Mouse (Mus musculus) cerebellum, postnatal 36 days (tissue): Measurements from ENCODE around the gene Tle6.
A peak's percentile ranks its signal among the peaks of the same experiment; 100 is the strongest.

ENCODE experiments used
- DNase-seq, 2 experiments: peaks; one replicate each; pipeline ENCODE4 v3.0.0; 2021 to 2022; ENCODE audit warnings: mixed read lengths in 2 of 2

Gene Tle6

DNA sequence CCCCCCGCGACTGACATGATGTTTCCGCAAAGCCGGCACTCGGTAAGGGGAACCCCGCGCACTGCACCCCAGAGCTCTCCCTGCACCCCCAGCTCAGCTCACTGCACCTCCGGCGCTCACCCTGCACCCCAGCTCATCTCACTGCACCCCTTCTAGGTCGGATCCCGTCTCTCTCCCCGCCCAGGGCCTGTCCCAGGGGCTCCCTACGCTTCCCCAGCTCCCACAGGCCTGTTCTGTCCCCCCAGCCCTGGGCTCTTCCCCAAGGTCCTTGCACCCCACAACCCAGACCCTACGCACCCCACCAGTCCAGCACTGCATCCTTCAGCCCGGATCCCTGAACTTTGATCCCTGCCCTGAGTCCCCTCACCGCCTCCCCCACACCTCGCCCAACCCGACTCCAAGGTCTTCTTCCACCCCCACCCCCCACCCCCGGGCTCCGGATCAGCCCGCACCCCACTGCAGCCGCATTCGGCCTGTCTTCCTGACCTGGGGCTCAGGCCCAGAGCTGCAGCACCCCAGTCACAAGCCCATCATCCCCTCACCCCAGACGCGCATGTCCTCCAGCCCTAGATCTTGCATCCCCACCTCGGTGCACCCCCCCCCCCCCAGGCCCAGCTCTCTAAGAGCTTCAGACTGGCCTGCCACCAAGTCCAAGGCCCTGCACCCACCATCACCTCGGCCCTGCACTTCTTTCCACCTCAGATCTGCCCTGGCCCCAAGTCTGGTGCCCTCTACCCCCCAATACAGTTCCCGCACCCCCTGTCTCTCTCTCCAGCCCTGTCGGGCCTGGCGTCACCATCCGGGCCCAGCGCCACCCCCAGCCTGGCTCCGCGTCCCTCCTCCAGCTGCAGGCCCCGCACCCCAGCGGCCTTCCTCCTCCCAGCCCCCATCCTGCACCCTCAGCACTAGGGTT is 41.0 kb downstream of the Tle6 start:
- DNase-seq: peak; percentile 64 to 78

DNA sequence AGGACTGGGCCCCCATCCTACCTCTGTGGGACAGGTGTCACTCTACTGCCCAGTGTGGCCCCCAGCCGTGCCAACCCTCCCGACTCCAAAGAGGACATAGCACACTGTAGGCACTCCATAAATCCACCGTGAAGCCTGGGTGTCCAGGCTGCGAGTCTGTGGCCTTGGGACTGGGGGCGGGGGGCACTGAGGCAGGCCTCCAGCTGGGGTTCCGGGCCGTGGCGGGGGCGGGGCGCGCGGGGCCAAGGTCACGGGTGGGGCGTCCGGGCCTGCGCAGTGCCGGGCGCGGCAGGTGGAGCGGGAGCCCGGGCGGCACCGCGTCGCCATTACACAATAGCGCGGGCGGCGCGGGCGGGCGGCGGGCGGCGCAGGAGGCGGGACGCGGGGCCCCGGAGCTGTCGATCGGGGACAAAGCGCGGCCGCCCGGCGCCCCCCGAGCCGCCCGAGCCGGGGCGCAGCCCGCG is 41.7 kb downstream of the Tle6 start, which contains the start of gene Aes:
Aes (plus strand) TSS at position 326 of the 464 bp plus-strand sequence.
- peak; percentile 81 to 90 for DNase-seq

DNA sequence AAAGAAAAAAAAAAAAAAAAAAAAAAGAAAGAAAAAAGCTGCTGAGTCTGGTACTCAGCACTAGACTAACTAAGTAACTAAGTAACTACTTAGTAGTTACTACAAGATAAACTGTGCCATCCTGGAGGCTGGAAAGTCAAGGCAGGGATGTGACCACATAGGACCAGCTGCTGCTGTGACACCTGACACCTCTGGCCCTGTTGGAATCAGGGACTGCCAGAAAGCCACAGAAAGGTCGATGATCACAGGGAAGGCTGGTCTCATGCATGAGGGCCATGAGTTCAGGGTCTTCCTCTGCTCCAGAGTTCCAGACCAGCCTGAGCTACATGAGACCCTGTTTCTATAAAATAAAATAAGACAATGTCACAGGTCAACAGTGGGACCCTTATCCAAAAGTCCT is 43.4 kb downstream of the Tle6 start:
- no peak for DNase-seq

DNA sequence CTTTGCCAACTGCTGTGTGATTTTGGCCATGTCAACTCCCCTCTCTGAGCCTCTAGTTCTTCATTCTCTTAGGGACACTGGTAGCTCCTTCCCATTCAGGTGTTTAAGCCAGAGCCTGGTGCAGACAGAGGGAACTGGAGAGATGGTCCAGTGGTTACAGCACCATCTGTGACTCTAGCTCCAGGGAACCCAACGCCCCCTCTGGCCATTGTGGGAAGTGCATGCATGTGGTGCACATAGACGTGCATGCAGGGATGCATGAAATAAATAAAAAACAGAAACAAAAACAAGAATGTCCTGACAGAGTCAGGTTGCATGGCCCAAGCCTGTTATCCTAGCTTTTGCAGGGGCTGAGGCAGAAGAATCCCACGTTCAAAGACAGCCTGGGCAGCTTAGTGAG is 44.6 kb downstream of the Tle6 start:
- no peak for DNase-seq

DNA sequence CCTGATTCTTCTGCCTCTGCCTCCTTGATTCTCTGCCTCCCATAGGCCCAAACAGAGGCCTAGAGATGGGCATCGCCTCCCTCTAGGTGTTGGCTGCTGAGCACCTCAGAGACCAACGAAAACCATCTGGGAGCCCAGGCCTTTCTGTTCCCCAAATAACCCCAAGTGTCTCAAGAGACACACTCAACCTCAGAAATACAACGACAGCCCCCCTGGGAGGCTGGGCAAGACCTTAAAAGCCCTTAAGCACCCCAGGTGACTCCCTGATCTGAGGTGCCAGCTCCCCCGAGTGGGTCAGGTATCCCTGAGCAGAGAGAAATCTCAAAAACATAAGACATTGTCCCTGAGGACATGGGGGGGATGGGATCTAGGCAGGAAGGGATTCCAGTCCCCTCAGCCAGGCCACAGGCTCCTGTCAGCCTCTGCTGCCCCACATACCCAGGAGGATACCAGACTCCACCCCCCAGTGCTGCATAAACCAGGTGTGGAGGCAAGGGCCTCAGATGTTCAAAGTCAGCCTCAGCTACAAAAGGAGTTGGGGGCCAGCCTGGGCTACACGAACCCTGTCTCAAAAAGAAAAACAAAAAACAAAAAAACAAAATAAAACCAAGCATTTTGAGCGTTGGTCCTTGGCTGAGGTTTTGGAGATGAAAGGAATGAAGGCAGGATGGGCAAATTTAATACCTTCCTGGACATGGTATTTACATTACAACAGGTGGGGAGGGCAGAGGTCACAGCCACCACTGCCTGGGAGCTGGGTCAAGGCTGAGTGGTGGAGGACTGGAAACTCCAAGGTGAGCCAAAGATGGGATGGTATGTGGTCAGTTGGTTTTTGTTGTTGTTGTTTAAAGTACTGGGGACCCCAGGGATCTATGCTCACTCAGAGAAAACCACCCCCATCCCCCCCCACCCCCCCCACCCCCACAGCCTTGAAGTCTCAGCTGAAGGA is 46.8 kb downstream of the Tle6 start:
- no peak for DNase-seq

DNA sequence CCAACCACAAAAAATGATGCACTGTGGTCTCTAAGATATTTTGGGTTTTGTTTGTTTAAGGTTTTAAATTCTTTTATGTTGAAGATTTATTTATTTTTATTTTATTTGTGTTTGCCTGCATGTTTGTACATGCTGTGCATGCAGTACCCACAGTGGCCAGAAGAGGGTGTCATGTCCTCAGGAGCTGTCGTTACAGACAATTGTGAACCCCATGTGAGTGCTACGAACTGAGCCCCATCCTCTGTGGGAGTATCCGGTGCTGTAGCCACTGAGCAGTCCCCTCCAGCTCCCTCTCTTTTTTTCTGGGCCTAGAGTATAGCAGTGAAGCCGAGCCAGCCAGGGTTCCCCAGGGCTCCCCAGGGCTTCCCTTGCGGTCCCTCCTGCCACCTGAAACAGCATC is 47.6 kb downstream of the Tle6 start:
- no peak for DNase-seq

DNA sequence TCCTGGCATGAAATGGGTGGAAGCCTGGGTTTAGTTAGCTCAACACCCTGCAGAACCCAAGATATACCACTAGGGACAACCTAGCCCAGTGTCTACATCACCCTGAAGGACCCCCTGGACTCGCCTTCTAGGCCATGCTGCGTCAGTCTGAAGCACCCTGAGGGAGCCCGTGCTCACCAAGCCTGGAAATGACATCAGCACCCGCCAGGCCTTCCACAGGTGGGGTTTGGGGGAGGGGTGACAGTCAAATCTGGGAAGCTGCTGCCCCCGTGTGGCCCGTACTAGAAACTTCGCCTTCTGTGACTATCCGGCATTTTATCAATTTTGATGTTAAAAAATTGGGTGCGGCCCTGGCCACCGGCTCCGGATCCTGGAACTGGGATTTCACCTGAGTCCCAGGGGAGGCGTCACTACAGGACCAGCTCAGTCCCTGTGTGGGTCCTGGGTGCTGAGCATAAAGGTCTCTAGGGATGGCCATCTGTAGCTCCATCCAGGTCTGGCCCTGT is 49.2 kb downstream of the Tle6 start:
- DNase-seq: peak; percentile 82 to 84

DNA sequence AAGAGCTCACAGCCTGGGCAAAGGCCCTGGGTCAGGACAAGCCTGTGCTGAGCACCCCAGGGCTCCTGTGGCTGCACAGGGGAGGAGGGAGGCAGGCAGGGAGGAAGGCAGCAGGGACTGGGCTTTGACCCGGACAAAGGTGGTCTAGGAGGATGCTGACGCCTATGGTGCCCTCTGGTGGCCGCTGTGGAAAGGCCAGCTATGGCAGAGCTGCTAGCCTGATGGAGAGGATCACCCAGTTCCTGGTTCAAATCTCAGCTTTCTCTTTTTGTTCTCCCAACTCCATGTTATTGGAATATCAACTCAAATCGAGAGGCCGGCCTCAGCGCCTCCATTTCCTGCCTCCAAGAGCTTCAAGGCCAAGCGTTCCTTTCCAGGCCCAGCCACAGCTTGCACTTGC is 50.6 kb downstream of the Tle6 start:
- DNase-seq: peak; percentile 57 to 69

DNA sequence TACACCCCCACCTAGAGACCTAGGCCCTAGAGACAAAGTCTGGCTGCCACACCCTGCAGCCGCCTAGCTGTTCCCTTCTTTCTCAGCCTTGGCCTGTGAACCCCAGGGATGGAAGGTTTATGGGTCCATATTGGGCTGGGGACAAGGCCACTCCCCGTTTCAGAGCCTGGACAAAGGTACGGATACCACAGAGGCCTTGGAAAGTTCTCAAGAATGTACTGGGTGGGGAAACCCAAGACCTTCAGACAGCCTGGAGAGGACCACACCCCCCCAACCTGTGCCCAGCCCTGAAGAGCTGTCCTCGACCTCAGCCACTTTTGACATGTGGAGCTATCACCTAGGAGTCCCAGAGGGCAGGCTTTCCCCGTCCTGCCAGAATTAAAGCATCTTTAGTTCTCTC is 51.9 kb downstream of the Tle6 start:
- DNase-seq: no peak

DNA sequence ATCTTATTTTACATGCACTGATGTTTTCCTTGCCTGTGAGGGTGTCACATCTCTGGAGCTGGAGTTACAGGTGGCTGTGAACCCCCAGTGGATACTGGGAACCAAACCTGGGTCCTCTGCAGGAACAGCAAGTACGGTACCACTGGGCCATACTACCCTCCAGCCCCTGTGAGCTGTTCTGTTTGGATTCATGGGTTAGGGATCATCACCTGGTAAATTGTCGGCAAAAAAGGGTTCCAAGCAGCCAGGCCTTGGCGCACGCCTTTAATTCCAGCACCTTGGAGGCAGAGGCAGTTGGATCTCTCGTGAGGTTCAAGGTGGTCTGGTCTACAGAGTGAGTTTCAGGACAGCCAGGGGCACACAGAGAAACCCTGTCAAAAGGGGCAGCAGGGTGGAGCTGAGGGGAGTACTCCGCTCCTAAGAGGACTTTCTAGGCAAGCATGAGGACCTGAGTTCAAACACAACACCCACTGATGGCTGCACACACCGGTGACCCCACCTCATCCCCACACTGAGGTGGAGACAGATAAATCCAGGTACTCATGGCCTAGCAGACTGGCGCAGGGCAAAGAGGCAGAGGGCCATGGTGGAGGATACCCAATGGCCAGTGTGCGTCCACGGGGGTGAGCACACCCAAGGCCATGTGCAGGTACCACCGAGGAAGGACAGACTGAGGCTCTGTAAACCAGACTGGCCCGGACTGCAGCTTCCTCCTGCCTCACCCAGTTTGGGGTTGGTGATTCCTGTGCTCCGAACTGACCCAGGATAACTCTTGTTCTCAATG is 53.9 kb downstream of the Tle6 start:
- no peak for DNase-seq

DNA sequence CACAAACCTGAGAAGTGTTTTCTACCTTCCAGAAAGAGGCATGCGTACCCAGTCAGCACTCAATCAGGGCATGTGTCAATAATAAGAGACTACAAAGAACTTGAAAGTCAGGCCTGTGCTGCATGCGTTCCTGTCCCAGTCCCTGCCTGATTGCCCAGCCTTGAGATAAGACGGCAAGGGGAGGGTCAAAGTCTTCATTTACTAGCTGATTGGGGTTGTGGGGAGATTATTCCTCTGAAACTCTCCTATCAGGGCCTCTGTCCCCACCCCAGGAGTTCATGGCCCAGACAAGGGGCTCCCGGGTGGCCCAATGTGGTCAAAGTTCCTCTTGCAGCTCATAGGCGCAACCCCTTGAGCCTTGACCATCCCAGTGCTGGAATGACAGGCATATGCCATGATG is 54.5 kb downstream of the Tle6 start:
- DNase-seq: no peak

DNA sequence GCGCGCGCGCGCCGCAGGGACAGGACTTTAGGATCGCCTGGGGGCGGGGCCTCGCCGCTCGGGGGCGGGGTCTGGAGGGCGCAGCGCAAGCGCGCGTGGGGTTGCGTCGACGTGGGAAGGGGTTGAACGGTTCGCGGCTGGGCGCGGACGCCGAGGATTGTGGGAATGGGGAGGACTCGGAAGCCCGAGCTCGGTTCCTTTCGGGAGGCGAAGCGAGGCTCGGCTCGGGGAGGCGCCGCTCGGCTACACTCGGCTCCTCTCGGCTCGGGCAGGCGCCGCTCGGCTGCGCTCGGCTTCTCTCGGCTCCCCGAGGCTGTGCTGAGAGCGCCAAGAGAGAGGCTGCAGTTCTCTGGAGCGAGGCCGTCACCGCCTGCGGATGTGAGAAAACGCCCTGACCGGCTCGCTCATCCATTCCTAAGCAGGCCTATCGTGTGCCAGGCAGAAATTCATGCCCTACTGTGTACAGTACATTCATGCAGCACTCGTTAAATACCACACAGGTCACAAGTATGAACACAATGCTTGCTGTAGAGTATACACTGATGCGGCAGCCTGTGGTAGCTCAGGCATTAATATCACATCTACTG is 55.6 kb downstream of the Tle6 start, which contains the start of gene Gna11:
Gna11 (minus strand) TSS at position 30 of the 587 bp plus-strand sequence.
- DNase-seq: peak; percentile 99 to 100

DNA sequence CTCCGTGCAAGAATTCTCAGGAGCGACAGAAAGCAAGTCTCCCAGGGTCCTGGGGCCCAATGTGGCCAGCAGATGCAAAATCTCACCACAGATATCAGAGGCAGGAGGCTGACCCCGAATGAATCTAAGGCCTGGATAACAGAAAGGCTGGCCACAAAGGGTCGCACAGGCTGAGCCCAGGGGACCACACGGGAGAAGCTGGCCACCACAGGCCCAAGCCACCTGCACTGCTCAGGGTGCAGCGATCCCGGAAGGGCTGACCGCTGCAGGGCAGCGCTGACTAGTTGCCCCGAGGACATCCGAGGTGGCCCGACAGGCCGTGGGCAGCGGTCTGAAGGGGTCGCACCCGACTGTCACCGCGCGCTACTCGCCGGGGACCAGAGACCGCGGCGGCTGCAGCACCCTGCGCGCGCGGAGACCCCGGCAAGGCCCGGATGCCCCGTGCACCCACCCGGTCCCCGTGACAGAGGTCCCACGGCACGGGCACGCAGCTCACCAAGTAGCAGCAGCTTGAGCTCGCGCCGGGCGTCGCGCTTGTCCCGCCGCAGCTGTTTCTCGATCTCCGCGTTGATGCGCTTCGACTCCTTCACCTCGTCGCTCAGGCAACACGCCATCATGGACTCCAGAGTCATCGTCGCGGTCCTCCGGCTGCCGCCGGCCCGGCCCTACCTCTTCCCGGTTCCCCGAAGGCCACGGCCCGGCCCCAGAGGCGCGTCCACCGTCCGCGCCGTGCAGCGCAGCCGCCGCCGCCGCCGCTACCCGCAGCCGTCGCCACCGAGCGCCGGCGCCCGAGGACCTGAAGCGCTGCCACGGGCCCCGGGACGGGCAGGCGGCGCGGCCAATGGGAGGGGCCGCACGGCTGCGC is 56.3 kb downstream of the Tle6 start:
- DNase-seq: peak in 1 of 2 experiments; percentile 39

DNA sequence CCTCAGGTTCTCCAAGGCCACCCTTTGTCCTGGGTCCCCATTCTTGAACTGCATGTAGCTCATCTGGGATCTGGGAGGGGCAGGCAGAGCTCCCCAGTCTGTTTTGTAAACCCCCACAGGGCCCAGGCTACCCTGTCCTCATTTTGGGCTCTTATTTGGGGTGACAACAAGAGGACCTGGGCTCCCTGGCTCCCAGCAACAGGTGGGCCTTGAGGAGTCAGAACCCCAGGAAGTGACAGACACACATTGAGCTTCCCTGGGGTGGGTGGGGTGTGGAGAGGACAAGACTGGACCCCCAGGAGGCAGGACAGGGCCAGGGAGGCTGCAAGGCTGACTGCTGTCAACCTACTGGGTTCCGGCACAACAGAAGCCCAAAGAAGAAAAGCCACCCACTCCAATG is 57.2 kb downstream of the Tle6 start:
- DNase-seq: no peak

DNA sequence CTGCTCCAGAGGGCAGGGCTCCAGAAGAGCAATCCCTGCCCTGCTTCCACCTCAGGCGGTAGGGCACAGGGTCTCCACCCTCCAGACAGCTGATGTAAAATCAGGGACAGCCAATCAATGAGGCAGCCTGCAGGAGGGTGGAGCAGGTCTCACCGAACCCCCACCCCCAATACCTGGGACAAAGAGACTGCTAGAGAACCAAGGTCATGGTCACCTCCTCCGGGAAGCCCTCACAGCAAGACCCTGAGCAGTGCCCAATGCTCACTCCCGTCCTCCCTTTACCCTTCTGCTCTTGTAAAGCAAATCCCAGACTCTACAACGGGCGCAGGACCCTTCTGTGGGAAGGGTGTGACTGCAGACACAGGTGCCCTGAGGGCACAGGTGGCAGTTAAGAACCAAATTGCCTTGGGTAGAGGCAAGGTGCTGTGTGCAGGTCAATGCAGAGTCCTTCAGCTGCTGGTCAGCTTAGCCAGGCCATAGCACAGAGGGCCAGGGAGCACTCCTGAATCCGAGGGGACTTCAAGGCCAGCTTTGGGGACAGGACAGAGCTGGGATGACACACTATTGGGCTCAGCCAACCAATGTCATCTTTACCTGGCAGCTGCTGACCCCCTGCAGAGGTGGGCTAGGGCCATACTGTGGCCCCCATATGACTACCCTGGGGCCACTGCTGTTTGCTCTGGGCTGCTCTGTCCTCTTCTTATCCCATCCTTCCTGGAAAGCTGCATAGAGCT is 58.0 kb downstream of the Tle6 start:
- no peak for DNase-seq

DNA sequence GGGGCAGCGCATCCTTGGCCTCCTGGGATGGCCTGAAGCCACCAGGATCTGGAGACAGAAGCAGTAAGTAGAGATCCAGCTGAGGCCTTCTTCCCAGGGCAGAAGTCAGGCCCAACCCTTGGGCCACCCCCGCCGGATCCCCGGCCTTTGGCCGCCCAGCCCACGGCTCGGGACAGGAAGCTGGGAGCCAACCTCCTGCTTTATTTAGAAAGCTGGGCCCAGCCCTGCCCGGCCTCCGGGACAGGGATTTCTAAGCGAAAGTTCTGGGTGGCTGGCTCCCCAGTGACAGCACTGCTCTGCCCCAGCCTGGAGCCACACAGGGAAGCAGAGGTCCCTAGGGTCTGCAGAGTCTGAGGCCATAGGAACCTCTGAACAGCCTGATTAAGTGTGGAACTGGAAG is 59.1 kb downstream of the Tle6 start:
- DNase-seq: no peak

DNA sequence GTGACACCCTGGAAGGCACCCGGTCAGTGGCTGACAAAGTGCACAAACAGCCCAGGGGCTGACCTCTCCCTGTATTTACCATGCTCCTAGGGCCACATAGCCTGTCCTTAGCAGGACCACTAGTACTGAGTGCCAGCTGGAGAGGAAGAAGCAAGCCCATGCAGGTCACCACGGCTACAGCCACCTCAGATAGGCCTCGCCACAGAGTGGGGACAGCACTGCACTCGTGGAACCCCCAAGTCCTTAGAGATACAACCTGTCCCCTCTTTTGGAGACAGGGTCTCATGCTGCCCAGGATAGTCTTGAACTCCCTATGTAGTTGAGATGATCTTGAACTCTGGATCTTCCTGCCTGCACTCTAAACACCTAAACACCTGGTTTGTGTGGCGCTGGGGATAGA is 59.5 kb downstream of the Tle6 start:
- no peak for DNase-seq
